Mouse (Mus musculus) MN1 (cell line): Measurements from ENCODE around the gene Limd1.

Experiments
- DNase-seq: peaks from one replicate; pipeline ENCODE4 v3.0.0-alpha.2; 2016; ENCODE audit warnings: low spot score

Gene Limd1

DNA sequence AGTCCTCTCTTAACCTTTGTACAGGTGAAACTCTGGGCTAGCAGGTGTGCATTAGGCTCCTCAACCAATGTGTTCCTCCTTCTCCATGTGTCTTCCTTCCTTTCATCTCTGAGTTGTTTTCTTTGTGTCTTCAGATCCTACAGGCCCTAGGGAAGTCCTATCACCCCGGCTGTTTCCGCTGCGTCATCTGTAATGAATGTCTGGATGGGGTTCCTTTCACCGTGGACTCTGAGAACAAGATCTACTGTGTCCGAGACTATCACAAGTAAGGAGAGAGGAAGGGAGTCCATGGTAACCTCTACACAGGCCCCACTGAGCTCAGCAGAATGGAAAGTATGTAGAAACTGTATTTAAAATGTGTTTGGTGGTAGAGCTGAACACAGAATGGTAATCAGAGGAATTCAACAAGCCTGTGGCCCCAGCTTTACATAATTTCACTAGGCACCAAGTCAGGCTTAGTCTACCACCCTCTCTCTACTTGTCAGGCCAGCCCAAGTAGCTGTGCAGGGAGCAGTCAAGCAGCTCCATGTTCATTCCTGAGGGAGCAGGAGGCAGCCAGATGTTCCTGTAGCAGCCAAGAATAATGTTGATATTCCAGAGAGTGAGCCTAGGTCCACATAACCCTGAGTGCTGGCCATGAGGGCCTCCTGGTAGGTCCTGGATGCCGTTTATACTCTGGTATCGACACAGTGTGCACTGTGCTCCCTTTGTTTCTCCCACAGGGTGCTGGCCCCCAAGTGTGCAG lies 38.3 kb downstream of the Limd1 start:
- no peak for DNase-seq

DNA sequence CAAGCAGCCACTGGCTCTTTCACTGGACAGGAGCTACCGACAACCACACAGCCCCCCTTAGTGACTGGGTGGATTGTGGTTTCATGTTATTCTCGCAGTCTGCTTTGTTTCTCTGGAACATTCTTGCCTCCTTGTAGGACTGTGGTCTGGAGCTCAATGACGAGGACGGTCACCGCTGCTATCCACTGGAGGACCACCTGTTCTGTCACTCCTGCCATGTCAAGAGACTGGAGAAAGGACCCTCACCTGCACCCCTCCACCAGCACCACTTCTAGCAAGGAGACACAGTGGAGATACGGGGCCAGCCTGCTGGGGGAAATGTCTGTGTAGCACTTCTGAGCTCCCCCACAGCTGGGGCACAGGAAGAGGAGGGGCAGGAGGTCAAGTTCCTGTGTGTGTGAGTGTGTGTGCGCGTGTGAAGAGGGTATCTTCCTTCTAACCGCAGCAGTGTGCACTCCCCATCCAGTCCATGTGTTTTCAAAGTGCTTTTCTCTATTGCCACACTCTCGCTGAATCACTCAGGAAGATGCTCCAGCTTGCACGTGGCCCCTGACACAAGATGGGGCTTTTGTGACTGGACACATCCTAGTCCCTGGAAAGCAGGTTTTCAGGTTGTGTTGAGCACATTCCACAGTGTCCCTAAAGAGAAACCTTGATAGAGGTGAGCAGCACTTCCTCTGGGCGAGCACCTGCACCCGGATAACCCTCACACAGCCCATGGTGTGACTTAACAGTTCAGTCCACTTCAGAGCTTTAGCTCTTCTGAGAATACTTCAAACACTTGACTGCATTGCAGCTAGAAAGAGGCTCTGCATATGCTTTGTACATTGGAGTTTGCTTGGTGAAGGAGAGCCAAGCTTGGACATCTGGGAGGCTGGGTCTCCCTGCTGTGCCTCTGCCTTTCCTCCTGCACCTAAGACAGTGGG lies 40.7 kb downstream of the Limd1 start:
- no peak for DNase-seq

DNA sequence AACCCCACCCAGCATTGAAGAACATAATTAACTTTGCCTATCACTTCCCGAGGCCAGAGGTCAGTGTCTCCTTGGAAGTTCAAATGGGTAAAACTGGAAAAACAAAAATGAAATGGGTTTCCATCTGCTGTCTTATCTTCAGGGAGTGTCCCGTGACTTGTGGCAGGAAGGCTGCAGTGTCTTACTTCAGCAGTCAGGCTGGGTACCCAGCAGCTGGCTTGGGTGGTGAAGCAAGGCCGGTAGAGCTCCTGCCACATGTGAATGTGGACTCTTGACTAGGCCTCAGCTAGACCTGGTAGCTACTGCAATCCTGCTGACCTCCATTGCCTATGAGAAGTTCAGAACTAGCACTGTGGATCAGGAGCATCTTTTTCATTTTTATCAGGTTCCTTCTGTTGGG lies 42.2 kb downstream of the Limd1 start:
- DNase-seq = no peak

DNA sequence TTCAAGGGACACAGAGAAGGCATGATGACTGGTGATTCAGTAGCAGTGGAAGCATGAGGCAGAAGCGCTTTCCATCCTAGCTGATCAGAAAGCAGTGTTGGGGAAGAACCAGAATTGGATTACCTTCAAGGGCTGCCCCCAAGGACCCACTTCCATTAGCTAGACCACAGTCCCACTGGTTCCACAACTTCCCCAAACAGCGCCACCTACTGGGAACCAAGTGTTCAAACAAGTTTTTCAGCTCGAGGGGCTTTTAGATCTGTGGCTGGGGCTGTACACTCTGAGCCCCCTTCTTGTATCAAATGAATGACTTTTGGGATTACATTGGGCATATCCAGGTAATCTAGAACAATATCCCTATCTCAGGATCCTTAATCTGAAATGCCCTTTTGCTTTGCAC lies 45.2 kb downstream of the Limd1 start:
- DNase-seq = peak; percentile 19

DNA sequence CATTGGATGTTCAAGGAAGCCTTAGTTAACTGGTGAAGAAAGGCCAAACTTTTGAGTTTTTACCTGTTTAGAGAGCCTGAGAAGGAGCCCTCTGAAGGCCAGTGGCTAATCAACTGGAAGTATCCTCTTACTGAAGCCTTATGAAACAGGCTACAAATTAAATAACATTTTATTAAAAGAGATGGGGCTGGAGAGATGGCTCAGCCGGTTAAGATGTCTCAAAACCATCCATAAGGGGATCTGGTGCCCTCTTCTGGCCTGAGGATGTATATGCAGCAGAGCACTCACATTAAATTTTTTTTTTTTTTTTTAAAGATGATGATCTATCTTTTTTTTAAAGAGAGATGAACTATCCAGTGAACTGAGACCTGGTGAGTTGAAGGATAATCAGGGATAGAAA lies 46.6 kb downstream of the Limd1 start:
- peak; percentile 78 for DNase-seq

DNA sequence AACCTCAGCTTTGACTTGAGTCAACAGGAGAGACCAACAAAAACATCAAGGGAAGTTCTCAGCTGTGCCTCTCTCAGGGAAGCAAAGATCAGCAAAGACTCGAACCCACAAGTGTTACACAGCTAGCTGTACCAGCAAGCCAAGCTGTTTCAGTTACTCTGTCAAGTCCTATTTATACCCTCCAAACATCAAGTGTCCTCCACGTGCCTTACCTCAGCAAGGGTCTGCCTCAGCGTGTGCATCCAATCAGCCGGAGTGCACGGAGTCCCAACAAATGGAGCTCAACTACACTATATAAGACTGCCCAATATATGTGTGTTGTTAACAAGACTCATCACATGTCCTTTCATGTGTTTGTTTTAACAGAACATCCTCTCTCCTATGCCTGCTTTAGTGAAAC lies 48.0 kb downstream of the Limd1 start:
- DNase-seq = no peak

DNA sequence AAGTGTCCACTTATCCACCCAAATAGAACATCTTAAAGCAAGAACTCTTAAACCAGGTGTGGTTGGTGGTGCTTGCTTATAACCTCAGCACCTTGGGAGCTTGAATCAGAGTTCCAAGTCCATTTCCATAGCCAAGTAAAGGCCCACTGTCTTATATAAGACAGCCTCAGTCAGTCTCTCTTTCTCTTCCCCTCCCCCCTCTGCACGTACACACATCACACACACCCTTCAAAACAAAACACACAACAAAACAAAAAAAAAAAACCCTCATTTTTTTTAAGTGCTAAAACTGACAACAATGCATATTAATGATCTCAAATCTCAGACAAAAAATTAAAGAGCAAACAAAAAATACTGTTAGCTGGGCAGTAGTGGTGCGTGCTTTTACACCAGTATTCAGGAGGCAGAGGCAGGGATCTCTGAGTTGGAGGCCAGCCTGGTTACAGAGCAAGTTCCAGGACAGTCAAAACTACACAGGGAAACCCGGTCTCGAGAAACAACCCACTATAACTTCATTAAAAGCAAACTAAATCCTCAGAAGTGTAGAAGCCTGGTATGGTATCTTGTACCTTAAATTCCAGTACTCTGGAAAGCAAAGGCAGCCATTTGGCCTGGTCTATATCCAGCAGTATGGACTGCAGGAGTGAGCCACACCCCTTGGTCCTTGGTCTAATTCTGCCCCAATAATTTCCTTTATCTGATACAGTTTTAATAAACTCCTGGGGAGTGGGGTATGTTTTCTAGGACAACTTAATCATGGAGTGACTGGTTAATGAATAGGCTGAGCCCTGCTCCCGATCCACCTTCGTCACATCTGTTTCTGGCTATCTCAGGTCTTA lies 49.8 kb downstream of the Limd1 start:
- peak; percentile 26 for DNase-seq

DNA sequence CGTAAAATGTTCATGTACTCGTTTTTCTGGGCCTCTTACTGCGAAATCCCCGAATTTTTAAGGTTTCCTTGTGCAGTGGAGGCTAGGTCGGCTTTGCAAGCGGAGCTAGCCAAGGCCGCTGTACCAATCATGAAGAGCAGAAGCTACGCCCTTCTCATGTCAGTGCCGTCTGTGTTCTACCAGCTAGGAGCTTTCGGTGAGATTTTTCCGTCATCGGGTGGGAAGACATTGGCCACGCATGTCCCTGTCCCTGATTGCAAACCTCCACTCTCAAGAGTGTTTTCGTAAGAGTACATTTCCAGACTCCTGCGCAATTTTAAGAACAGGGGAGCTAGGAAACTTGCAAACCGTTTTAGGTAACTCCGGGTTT lies 50.4 kb downstream of the Limd1 start:
- peak; percentile 72 for DNase-seq

DNA sequence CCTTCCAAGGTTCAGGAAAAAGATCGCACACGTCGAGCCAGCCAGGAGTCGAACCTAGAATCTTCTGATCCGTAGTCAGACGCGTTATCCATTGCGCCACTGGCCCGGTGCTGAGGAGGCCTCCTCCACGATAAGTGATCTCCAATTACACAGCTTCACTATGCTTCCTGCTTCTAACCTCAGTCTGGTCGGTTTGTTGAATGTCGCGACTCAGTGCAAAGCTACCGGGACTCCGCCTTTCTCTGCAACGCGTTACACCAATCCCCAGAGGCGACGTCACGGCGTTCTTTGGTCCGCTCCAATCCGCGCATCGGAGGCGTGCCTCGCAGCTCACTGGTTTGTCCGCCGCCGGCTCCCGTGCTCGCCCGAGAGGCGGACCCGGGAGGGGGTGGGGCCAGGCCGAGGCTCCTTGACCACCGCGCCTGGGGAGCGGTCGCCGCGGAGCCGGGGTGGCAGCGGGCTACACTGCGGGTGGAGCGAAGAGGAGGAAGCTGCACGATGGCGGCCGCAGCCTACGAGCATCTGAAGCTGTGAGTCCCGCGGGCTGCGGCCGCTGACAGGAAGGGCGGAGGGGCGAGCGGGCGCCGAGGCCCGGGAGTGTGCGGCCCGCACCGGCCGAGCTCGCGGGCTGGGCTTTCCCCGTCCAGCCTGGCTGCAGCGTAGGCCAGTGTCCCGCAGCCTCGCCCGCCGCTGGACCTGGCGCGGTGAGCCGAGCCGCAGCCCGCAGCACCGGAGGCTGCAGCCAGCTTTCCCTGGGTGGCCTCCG lies 51.1 kb downstream of the Limd1 start, which contains the start of gene Sacm1l:
Gene Sacm1l, plus strand, starts transcription at position 368 of the 766 bp plus-strand sequence.
- DNase-seq = peak; percentile 99

DNA sequence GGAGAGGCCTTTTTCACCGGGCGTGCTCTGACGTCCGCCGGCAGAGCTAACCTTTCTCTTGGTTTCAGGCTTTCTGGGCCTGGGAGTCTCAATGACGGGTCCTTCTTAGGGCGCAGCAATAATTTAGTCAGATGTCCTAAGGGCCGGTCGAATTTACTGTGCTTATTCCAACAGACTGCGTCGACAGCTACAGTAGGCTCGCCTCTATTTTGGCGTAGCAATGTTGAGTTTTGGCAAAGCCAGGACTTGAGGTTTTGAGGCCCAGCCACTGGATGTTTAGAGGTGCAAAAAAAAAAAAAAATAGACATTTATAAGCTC lies 51.6 kb downstream of the Limd1 start:
- peak; percentile 54 for DNase-seq

DNA sequence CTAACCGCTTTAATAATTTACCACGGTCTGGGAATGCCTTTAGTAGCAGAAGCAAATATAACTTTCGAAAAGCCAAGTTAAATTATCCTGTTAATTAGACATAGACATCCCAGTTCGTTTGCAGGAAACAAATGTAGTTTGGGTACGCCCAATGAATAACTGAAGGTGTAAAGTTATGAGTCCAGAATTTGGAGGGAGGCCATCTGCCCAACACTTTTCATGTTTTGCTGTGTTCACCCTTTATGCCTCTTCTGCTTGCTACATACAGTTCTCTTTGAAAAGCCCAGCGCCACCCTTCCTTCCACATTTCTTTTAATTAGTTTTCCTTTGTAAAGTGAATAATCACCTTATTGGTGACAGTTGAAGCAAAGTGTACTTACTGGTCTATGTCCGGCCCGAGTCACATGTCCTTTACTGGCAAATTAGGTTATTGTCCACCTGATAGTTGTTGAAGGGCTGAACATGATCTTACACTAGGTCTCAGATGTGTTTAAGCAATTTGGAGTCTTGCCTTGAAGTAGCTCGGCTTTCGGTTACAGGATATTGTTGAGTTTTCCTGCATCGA lies 52.1 kb downstream of the Limd1 start:
- peak; percentile 25 for DNase-seq

DNA sequence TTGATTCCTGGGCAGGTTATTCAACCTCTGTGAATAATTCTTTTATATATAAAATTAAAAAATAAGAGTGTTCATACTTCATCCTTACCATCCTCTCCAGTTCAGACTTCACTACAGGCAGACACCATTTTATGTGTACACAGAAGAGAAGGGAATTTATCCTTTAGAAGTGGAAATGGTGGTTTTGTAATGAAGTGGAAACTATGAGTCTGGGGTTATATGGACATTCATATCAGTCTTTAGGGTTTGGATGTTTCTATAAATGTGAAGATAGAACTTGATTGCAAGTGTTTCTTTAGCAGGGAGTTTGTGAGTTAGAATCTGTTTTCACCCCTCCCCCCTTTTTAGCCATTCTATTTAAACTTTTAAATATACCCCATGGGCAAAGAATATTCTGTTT lies 52.7 kb downstream of the Limd1 start:
- no peak for DNase-seq

DNA sequence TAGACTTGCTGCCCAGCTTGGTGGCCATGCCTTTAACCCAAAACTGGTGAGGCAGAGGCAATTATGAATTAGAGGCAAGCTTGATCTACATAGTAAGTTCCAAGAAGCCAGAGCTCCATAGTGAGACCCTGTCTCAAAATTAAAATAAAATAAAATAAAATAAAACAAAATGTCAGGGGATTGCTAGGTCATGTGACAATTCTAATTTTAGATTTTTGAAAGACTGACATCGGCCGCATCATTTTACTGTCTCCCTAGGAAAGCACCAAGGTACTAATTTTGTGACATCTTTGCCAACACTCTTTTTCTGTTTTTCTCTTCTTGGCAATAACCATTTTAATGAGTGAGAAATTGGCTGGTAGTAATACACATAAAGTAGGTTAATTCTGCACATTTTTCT lies 58.1 kb downstream of the Limd1 start:
- no peak for DNase-seq

DNA sequence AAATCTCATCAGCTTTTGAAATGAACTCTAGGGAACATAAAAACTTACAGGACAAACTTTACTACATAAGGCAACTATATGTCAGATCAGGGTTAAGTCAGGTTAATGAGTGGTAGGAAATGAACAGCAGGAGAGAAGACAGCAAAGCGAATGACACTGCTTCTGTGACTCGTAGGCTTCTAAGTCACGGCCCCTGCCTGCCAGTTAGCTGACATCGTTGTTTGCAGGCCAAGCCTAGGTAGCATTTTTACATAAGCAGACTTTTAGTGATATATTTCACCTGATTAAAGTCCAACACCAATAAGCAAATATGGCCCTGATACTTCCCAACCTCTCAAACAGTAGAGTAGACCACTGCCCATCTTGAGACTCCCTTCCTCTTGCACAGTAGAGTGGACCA lies 59.7 kb downstream of the Limd1 start:
- DNase-seq = no peak

DNA sequence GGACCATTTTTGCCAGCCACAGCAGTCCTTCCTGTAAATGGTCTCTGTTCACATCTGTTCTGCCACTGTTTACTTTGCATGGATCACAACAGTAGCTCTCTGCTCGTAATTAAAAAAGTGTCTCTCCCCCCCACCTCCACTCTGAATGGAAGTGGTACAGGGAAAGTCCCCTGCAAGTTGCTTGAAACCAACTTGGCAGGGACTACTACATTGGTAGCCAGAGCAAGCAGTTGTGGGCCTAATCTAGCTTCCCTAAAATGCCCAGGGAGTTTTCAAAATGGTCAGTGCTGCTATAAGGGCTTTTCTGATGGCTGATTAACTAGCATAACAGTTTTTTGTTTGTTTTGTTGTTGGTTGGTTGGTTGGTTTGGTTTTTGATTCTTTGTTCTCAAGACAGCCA lies 60.6 kb downstream of the Limd1 start:
- no peak for DNase-seq

DNA sequence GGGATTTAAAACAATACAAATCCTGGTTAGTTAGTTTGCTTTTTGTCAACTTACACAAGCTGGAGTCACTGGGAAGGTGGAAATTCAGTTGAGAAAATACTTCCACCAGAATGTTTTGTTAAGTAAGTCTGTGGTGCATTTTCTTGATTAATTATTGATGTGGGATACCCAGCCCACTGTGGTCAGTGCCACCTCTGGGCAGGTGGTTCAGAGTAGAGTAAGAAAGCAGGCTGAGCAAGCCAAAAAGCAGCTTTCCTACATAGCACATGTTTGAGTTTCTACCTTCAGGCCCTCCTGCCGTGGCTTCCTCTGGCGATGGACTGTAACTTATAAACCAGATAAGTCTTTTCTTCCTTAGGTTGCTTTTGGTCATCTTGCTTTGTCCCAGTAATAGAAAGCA lies 61.3 kb downstream of the Limd1 start:
- no peak for DNase-seq

DNA sequence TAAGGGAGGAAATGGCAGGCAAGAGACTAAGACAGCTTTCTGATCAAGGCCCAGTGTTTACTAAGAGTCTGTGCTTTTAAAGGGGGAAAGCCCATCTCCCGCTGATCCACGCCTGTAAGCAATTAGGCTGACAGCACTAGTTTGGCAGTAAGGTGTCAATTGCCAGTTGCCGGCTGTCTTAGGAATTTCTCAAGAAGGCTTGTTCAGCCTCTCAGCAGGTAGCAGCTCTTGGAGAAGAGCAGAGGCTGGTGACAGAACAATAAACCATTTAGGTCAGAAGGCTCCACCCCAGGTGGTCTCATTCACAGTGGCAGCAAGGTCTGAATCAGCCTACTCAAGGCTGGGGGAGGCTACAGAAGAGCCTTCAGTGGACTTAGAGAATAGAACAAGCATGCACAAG lies 76.1 kb downstream of the Limd1 start:
- DNase-seq = no peak
